Mouse (Mus musculus): ENCODE data around the gene Zmym4.
"Not testable (repeated sequence)": the region's sequence is repeated elsewhere in the genome, so short reads cannot be mapped to it uniquely, and the experiment has no call there.

The Zmym4 gene

DNA sequence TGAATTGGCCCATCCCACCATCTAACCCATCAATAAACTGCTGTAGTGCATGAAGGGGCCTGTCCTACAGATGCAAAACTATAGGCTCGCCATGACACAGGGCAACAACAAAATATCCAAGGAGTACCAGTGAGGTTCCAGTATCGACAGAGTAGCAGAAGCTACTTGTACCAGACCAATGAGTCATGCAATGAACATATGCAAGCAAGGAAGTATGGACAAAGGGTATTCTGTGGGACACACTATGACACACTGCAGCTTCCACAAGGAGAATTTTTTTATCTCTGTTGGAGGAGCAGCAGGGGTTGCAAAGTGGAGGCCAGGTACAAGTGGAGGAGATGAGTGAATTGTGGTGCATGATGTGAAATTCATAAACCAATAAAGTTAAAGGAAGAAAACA is 9.7 kb downstream of the Zmym4 start:
- TF ChIP-seq CTCF (conservative IDR thresholded peaks at IDR 0.05; ENCODE audit: low read length) (no peak), POU5F1 (IDR thresholded peaks at IDR 0.05; ENCODE audit: borderline replicate concordance, low read length) (no peak), NANOG (IDR thresholded peaks at IDR 0.05; ENCODE audit: borderline replicate concordance, low read length) (no peak)
- no peak overlapping the region for H3K4me3 ChIP-seq (replicated peaks; ENCODE audit: low read length)
- H3K27me3 ChIP-seq (ENCODE audit: insufficient read depth, low read length): no peaks in the 10 kb centered on the region
- H3K4me1 ChIP-seq (replicated peaks; ENCODE audit: low read depth, low read length): peaks cover 68% of the 10 kb centered on the region
- no peaks in the 10 kb centered on the region for H3K9me3 ChIP-seq (ENCODE audit: low read length)
- peaks cover 29% of the 10 kb centered on the region for H3K36me3 ChIP-seq (ENCODE audit: insufficient read depth, low read length)

DNA sequence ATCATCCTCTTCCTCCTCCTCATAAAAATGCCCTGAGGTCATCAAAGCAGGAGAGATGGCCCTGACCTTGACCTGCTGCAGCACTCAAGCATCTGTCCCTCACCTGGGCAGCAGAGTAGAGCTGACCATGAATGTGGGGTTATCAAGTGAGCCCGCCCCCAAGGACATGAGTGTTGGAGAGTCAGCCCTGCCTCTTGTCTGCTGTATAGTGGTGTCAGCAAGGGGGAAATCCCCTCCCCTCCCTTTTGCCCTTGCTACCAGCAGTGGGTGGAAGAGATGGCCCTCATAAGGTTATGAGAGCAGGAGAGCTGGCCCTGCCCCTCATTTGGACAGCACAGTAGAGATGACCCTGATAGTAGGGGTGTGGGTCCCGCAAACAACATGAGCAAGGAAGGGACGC is 10.5 kb downstream of the Zmym4 start:
- Histone ChIP-seq H3K9me3 (ENCODE audit: low read length) (no peaks in the 10 kb centered on the region), H3K27me3 (ENCODE audit: insufficient read depth, low read length) (no peaks in the 10 kb centered on the region), H3K36me3 (ENCODE audit: insufficient read depth, low read length) (peaks cover 27% of the 10 kb centered on the region), H3K4me1 (replicated peaks; ENCODE audit: low read depth, low read length) (peaks cover 70% of the 10 kb centered on the region), H3K4me3 (replicated peaks; ENCODE audit: low read length) (no peak overlapping the region)
- TF ChIP-seq NANOG (IDR thresholded peaks at IDR 0.05; ENCODE audit: borderline replicate concordance, low read length) (no peak), POU5F1 (IDR thresholded peaks at IDR 0.05; ENCODE audit: borderline replicate concordance, low read length) (no peak), CTCF (conservative IDR thresholded peaks at IDR 0.05; ENCODE audit: low read length) (no peak)

DNA sequence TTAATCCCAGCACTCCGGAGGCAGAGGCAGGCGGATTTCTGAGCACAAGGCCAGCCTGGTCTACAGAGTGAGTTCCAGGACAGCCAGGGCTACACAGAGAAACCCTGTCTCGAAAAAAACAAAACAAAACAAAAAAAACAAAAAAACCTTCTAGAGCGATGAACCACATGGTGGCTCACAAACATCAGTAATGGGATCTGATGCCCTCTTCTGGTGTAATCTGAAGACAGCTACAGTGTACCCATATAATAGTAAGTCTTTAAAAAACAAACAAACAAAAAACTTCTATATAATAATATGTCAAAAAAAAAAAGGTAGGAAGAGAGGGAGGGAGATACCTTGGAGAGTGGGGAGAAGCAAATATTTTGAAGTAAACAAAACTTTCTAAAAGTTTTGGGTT is 17.1 kb downstream of the Zmym4 start:
- peak; percentile 5; the same call in 1 of the 2 replicates for TF ChIP-seq CTCF (conservative IDR thresholded peaks at IDR 0.05; ENCODE audit: low read length)
- Histone ChIP-seq H3K4me1 (replicated peaks; ENCODE audit: low read depth, low read length) (peaks cover 39% of the 10 kb centered on the region), H3K36me3 (ENCODE audit: insufficient read depth, low read length) (peaks cover 19% of the 10 kb centered on the region)
- not testable (repeated sequence) for H3K27me3 ChIP-seq (ENCODE audit: insufficient read depth, low read length); H3K9me3 ChIP-seq (ENCODE audit: low read length); H3K4me3 ChIP-seq (replicated peaks; ENCODE audit: low read length)

DNA sequence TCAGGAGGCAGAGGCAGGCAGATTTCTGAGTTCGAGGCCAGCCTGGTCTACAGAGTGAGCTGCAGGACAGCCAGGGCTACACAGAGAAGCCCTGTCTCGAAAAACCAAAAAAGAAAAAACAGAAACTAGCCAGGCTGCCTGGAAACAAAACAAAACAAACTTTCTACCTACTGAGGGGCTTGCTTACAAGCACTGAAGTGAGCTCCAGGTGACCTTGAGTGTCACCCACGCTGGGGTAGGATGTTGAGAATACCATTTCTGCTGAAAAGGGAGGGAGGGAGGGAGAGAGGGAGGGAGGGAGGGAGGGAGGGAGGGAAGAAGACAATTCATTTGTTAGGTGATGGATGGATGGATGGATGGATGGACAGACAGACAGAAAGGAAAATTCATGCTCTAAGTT is 24.5 kb downstream of the Zmym4 start:
- no peak overlapping the region for H3K4me3 ChIP-seq (replicated peaks; ENCODE audit: low read length)
- H3K4me1 ChIP-seq (replicated peaks; ENCODE audit: low read depth, low read length): peaks cover 42% of the 10 kb centered on the region
- peaks cover 23% of the 10 kb centered on the region for H3K36me3 ChIP-seq (ENCODE audit: insufficient read depth, low read length)
- TF ChIP-seq CTCF (conservative IDR thresholded peaks at IDR 0.05; ENCODE audit: low read length): no peak
- no peak for TF ChIP-seq POU5F1 (IDR thresholded peaks at IDR 0.05; ENCODE audit: borderline replicate concordance, low read length)
- no peak for TF ChIP-seq NANOG (IDR thresholded peaks at IDR 0.05; ENCODE audit: borderline replicate concordance, low read length)
- no peaks in the 10 kb centered on the region for H3K27me3 ChIP-seq (ENCODE audit: insufficient read depth, low read length)
- H3K9me3 ChIP-seq (ENCODE audit: low read length): no peaks in the 10 kb centered on the region

DNA sequence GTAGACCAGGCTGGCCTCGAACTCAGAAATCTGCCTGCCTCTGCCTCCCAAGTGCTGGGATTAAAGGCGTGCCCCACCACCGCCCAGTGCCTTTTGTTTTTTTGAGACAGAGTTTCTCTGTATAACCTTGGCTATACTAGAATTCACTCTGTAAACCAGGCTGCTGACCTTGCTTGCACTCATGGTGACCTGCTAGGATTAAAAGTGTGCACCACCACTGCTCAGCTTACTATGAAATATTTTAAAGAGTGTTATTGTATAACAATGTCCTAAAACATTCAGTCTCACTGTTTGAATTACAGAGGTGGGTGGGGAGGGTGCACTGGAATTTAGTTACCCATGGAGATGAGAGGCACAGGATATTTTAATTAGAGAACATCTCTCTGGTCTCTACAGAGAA is 25.1 kb downstream of the Zmym4 start:
- Histone ChIP-seq H3K27me3 (ENCODE audit: insufficient read depth, low read length) (no peaks in the 10 kb centered on the region), H3K9me3 (ENCODE audit: low read length) (no peaks in the 10 kb centered on the region), H3K4me3 (replicated peaks; ENCODE audit: low read length) (no peak overlapping the region), H3K4me1 (replicated peaks; ENCODE audit: low read depth, low read length) (peaks cover 42% of the 10 kb centered on the region), H3K36me3 (ENCODE audit: insufficient read depth, low read length) (peaks cover 28% of the 10 kb centered on the region)
- TF ChIP-seq POU5F1 (IDR thresholded peaks at IDR 0.05; ENCODE audit: borderline replicate concordance, low read length) (no peak), CTCF (conservative IDR thresholded peaks at IDR 0.05; ENCODE audit: low read length) (no peak), NANOG (IDR thresholded peaks at IDR 0.05; ENCODE audit: borderline replicate concordance, low read length) (no peak)

DNA sequence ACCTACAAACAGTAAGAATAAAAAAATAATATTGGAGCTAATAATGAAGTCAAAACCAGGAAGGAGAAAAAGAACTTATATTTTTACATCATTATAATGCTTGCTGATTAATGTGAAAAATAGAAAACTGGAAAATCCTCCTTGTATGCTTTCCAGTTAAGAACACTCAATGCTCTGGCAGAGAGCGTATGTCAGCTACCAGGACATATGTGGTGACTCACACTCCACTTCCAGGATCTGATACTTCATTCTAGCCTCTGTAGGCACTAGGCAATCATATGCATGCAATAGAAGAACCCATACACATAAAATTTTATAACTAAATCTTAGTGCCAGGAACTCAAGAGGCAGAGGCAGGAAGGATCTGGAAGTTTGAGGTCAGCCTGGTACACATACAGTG is 40.2 kb downstream of the Zmym4 start:
- H3K9me3 ChIP-seq (ENCODE audit: low read length): no peaks in the 10 kb centered on the region
- no peaks in the 10 kb centered on the region for H3K27me3 ChIP-seq (ENCODE audit: insufficient read depth, low read length)
- H3K36me3 ChIP-seq (ENCODE audit: insufficient read depth, low read length): peaks cover 38% of the 10 kb centered on the region
- H3K4me1 ChIP-seq (replicated peaks; ENCODE audit: low read depth, low read length): no peaks in the 10 kb centered on the region; the same call in 1 of the 2 replicates
- no peak overlapping the region for H3K4me3 ChIP-seq (replicated peaks; ENCODE audit: low read length)
- no peak for TF ChIP-seq NANOG (IDR thresholded peaks at IDR 0.05; ENCODE audit: borderline replicate concordance, low read length)
- no peak for TF ChIP-seq CTCF (conservative IDR thresholded peaks at IDR 0.05; ENCODE audit: low read length)
- TF ChIP-seq POU5F1 (IDR thresholded peaks at IDR 0.05; ENCODE audit: borderline replicate concordance, low read length): no peak

DNA sequence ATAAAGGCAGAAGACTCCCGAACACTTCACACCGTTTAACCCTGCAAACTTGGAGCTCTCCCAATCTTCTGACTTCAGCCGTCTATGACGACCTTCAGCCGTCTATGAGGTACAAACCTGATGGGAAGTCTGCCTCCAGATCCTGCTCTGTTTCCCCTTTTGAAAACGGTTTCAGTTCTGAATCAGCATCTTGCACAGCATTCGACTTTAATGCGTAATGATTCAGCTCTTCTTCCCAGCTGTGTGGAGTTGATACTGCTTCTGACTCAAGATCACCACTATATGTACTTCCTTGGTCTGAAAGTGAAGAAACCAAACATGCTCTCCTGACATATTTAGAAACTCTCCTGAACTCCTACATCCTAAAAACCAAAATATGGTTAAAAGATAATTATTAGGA is 78.1 kb downstream of the Zmym4 start:
- H3K9me3 ChIP-seq (ENCODE audit: low read length): no peaks in the 10 kb centered on the region
- TF ChIP-seq CTCF (conservative IDR thresholded peaks at IDR 0.05; ENCODE audit: low read length): no peak
- no peak for TF ChIP-seq NANOG (IDR thresholded peaks at IDR 0.05; ENCODE audit: borderline replicate concordance, low read length)
- no peak for TF ChIP-seq POU5F1 (IDR thresholded peaks at IDR 0.05; ENCODE audit: borderline replicate concordance, low read length)
- no peak overlapping the region for H3K4me3 ChIP-seq (replicated peaks; ENCODE audit: low read length)
- no peaks in the 10 kb centered on the region for H3K27me3 ChIP-seq (ENCODE audit: insufficient read depth, low read length)
- no peaks in the 10 kb centered on the region for H3K4me1 ChIP-seq (replicated peaks; ENCODE audit: low read depth, low read length)
- peaks cover 72% of the 10 kb centered on the region for H3K36me3 ChIP-seq (ENCODE audit: insufficient read depth, low read length)

DNA sequence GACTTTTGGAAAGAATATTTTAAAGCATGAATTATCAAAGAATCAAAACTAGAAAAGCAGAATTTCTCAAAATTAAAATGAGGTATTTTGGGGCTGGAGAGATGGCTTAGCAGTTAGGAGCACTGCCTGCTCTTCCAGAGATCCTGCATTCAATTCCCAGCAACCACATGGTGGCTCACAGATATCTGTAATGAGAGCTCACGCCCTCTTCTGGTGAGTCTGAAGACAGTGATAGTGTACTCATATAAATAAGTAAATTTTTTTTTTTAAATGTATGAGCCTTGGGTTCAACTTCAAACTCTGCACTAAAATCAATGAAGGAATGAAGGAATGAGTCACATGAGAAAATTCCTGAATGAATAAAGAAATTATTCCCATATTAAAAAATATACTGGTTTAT is 82.0 kb downstream of the Zmym4 start:
- H3K27me3 ChIP-seq (ENCODE audit: insufficient read depth, low read length): no peaks in the 10 kb centered on the region
- no peak overlapping the region for H3K4me3 ChIP-seq (replicated peaks; ENCODE audit: low read length)
- H3K36me3 ChIP-seq (ENCODE audit: insufficient read depth, low read length): peaks cover 64% of the 10 kb centered on the region
- no peaks in the 10 kb centered on the region for H3K4me1 ChIP-seq (replicated peaks; ENCODE audit: low read depth, low read length)
- TF ChIP-seq POU5F1 (IDR thresholded peaks at IDR 0.05; ENCODE audit: borderline replicate concordance, low read length) (no peak), CTCF (conservative IDR thresholded peaks at IDR 0.05; ENCODE audit: low read length) (peak; percentile 35)
- H3K9me3 ChIP-seq (ENCODE audit: low read length): no peaks in the 10 kb centered on the region

DNA sequence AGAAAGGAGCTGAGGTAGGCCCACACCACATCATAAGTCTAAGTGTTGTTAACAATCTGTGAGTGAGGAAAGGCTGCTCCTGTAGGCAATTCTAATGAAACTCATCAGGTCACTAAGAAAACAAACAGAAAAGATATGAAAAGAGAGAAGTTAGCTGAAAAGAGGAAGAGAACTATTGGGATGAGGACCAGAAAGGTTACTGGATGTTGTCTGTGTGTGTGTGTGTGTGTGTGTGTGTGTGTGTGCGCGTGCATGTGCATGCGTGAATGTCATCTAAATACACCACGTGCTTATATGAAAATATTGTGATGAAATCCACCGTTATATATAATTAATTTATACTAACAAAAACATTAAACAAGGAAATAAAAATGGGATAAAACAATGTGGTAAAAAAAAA is 84.3 kb downstream of the Zmym4 start:
- no peaks in the 10 kb centered on the region for H3K27me3 ChIP-seq (ENCODE audit: insufficient read depth, low read length)
- no peaks in the 10 kb centered on the region for H3K4me1 ChIP-seq (replicated peaks; ENCODE audit: low read depth, low read length)
- TF ChIP-seq NANOG (IDR thresholded peaks at IDR 0.05; ENCODE audit: borderline replicate concordance, low read length) (no peak), POU5F1 (IDR thresholded peaks at IDR 0.05; ENCODE audit: borderline replicate concordance, low read length) (no peak), CTCF (conservative IDR thresholded peaks at IDR 0.05; ENCODE audit: low read length) (no peak)
- peaks cover 65% of the 10 kb centered on the region for H3K36me3 ChIP-seq (ENCODE audit: insufficient read depth, low read length)
- no peaks in the 10 kb centered on the region for H3K9me3 ChIP-seq (ENCODE audit: low read length)
- H3K4me3 ChIP-seq (replicated peaks; ENCODE audit: low read length): no peak overlapping the region

All from E14TG2a.4 (cell line).